Mouse (Mus musculus) mouse trophoblast stem cell (cell line): ENCODE measurements around the gene Il15.

Source experiments
- in situ Hi-C, 2 experiments: fragments of 300-500 bp; cut with MseI, MboI; formaldehyde crosslinking; loops; 2 replicates in 1 of 2; 3 replicates in 1 of 2; pipeline ENCODE4 v1.15.1; 2025

Gene Il15

DNA sequence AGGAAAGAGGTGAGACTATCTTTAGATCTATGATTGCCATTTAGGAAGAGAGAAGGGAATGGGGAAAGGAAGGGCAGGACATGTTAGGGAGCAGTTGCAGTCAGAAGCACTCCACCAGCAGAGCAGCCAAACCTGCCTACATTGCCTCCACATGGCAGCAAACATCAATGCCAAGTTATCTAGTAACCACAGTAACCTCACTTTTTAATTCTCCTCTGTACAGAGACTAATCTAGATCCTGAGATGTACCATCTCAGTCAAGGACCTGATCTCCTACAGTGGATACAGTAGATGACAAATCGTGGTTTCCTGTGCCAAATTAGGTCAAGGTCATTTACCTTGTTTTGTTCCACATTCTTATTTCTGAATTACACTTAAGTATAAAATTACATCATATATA is 42.0 kb downstream of the Il15 start:
- in situ Hi-C loops: loop anchor here in 1 of 2 experiments (25.0 kb wide), 2 partner anchors 326 to 726 kb away; no protein-coding TSS in a partner anchor

- in situ Hi-C loops: loop anchor here (10.0 to 25.0 kb wide), 4 partner anchors 331 to 731 kb away; no protein-coding TSS in a partner anchor
Observed at GRCm38 (mm10) chr8:82356091-82356490, 46.9 kb downstream of the Il15 start.

DNA sequence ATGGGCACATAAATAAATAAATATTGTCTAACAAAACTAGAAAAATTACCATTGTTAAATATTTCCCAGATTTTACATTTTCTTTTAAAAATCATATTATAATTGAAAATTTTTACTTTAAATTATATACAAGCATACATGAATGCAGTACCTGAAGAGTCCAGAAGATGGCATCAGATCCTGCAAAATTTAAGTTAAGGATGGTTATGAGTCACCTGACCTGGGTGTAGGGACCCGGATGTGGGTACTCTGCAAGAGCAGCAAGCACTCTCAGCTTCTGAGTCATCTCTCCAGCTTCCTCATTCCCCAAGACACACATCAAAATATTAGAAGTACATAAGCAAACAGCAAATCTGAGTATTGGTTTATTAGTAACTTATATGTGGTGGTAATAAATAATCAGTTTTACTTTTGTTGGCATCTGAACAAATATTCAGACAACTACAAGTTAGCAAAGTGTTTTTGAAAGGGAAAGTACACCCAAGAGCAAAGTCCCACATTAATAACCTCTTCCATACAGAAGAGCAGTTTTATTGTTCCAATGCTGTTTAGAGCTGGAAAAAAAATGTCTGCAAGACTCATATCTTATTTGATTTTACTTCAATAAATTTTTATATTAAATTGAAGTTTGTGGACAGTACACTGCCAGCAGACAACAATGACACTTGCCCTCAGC is 51.6 kb downstream of the Il15 start:
- in situ Hi-C loops: loop anchor here (10.0 to 25.0 kb wide), 4 partner anchors 336 to 736 kb away; no protein-coding TSS in a partner anchor

GRCm38 (mm10) chr8:82349299-82349698 is 53.7 kb downstream of the Il15 start:
- in situ Hi-C loops: loop anchor here in 1 of 2 experiments (10.0 kb wide), 1 partner anchor 496 kb away; no protein-coding TSS in a partner anchor

GRCm38 (mm10) chr8:82346485-82346884 is 56.5 kb downstream of the Il15 start:
- in situ Hi-C loops: loop anchor here in 1 of 2 experiments (10.0 kb wide), 1 partner anchor 498 kb away; no protein-coding TSS in a partner anchor

- in situ Hi-C loops: no loop called here
Observed at GRCm38 (mm10) chr8:82331675-82332234, 71.3 kb downstream of the Il15 start.

DNA sequence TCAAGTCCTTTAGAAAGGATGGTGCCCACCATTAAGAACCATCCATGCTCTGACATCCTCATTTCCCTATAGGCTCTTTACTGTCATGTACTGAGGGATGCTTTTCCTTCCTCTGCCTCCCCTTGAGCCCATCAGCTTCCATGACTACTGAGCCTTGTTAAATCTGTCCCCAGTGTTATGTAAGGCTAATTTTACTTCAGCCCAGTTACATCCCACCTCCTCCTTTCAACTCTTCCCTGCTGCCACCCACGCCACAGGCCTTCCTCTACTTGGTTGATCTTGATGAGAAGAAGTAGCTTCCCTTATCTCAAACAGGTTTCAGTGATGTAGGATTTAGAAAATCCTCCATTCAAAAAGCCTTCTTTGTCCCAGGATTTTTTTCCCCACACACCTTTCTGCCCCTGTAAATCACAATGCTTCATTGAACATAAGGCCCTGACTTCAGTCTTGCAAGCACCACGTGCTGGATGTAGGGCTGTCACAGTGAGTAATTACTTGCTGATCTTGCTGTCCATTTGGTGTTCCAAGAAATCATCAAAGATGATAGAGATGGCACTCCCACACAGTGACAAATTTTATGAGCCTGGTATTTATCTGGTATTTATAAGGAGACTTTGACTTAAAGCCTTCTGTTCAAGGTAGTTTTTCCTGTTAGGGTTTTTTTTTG is 74.9 kb downstream of the Il15 start:
- in situ Hi-C loops: no loop called here

- in situ Hi-C loops: no loop called here
Observed at GRCm38 (mm10) chr8:82326061-82326460, 77.0 kb downstream of the Il15 start.

GRCm38 (mm10) chr8:82325586-82325985 is 77.4 kb downstream of the Il15 start:
- in situ Hi-C loops: no loop called here

DNA sequence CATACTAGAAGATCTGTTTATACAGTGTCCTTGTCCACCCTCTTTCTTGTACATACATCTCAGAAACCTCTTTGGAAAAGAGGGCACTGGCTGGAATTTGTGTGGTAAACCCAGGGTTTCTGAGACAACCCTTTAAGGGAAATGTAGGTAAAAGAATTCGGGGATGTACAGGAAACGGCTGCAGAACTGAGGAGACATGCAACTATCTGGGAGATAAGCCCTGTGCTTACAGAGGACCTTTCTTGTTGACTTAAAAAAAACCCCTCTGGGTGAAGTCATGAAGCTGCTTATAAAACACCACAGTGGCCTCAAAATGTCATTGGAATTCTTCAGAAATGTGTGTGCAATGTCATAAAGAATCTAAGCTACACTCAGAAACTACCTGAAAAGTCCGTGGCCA is 85.6 kb downstream of the Il15 start:
- in situ Hi-C loops: no loop called here

DNA sequence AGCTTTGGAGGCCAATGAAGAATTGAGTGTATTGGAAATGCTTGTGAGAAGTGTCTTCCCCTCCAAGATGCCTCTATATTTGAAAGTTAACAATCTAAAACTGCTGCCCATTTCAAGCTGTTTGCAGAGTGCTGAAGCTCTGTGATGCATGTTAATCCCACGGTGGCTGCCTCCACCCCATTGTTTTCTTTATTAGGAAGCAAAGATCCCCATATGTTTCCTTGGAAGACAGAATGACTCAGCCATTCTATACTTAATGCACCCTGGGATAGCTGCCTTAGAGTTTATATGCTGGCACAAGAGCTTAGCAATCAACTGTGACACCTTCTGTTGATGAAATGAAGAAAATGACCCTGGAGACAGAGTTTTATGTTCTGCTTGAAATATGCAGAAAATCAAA is 96.6 kb downstream of the Il15 start:
- in situ Hi-C loops: no loop called here

DNA sequence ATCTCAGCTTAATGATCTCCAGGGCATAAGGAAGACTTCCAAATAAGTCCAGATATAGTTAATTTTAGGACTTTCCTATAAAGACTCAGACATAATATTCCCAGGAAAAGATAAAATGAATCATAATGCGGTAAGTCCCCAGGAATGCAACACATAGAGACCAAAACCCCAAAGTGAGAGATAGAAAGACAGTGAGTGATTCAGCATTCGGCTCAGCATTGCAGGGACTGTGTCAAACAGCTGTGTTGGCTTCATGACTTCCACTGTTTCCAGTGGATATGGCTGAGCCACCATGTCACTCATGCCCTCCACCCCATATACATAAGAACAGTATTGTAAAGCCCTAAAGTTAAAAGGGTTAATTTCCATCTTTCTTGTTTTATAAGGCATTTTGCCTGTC is 106.8 kb downstream of the Il15 start:
- in situ Hi-C loops: no loop called here

GRCm38 (mm10) chr8:82291659-82292058 is 111.4 kb downstream of the Il15 start:
- in situ Hi-C loops: no loop called here

DNA sequence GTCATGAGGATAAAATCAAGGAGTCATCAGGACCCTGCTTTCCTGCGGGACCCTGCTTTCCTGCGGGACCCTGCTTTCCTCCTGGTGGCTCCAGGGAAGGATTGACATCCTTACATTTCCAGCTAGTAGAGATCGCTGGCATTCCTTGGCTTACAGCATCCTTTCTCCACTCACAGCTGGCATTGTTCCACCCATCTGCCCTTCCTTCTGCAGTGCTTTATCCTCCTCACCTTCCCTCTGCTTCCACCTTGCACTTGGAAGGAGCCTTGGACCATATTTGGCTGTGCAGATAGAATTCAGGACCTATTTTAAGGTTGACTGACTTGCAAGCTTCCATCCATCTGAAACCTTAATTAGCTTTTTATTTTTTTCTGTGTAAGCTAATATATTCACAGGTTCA is 117.2 kb downstream of the Il15 start:
- in situ Hi-C loops: no loop called here

GRCm38 (mm10) chr8:82281995-82282394 is 121.0 kb downstream of the Il15 start:
- in situ Hi-C loops: no loop called here
